Mouse (Mus musculus): ENCODE data around the gene Popdc2. TPM values are rescaled to one million over a fixed set of nuclear protein-coding genes. Genes with fewer than 3 reads are reported as not detected.
A peak's percentile ranks its signal among the peaks of the same experiment; 100 is the strongest.

The Popdc2 gene
- polyA plus RNA-seq, 1 experiment from 2014 or later, result 0.51 TPM

DNA sequence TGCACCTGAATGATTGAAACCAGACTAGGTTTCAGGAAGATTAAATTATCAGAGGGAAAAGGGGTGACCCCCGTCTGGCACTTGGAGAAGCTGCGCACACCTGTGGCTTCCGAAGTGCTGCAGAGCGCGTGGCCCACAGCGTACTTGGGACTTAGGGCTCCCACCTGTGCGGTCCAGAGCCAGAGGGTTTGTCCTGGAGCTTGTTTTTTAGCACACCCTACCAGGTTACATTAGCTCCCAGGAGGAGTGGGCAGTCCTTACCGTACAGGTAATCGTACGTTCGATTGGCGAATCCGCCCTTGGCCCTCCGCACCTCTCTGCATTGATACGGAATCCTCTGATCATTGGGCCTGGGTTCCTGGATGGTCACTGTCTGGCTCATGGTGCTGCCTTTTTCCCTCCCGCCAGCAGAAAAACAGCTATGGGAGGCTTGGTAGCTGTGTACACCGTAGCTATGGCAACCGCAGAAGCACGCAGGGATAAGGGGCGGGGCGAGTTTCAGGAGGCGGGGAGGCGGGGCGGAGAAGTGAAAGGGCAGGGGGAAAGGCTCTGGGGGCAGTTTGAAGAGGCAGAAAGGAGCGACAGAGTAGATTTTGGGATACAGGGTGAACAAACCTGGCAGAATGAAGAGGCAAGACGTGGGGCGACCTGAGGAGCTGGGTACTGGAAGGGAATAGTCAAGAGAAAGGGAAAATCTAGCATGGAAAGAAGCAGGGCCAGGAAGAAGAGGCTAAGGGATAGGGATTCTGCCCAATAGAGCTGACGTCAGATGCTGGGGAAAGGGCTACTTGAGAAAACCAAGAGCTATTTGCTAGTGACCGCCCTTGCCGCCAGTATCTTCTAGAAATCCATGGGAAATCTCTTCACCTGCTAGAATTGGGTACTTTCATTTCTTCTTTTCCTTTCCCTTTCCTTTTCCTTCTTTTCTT lies 20.3 kb upstream of the Popdc2 start, which contains the start of gene Maats1:
TSS of gene Maats1 (minus strand) at position 748 of the 929 bp plus-strand sequence.
- 7% methylated on average over 30 of the region's 30 CpGs for WGBS
- H3K36me3 ChIP-seq (ENCODE audit: control insufficient read depth, insufficient read depth), result no peaks in the 10 kb centered on the region
- peak within 1 kb of the TSS; percentile 43 for H3K4me3 ChIP-seq (replicated peaks; ENCODE audit: low read length)
- H3K27ac ChIP-seq (ENCODE audit: low read length), result no peak within 1 kb of the TSS
- H3K4me1 ChIP-seq (replicated peaks; ENCODE audit: control insufficient read depth, insufficient read depth, low read length), result peaks cover 10% of the 10 kb centered on the region
- peak within 1 kb of the TSS; percentile 41 for H3K9ac ChIP-seq (replicated peaks; ENCODE audit: low read depth, low read length)
- H3K9me3 ChIP-seq (ENCODE audit: control insufficient read depth, low read length), result no peaks in the 10 kb centered on the region
- H3K27me3 ChIP-seq (replicated peaks; ENCODE audit: control insufficient read depth, insufficient read depth, low read length), result no peaks in the 10 kb centered on the region
- peak; percentile 93 for ATAC-seq
- H3K4me2 ChIP-seq (ENCODE audit: low read length), result peak within 1 kb of the TSS; percentile 61

DNA sequence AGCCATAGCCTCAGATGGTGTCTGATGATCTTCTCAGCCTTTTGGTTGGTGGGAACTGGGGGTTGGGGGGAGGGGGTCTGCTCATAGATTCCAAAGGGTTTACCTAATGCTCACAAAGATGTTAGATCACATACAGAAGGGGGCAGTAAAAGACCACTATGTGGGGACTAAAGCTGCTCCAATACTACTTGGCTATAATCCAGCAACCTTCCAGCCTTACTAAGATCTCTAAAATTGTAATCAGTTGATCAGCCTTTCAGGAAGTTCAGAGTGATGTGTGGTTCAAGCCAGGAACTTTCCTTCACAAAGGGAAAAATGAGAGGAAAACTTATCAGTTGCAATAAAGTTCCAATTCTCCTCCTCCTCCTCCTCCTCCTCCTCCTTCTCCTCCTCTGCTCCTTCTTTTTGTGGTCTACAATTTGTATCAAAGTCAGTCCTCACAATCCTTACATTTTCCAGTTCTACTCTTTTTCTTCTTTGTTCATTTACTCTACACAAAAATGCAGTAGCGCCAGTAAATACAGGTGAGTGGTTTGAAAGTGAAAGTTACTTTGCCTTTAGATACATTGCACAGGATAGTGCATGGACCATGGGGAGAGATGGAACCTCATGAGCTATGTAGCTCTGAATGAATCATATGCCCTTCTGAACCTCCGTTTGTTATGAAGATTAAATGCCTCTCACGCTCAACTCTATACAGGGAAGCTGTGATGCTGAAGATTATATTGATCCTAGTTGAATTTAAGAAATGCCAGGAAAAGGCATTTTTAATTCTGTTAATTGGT lies 16.9 kb upstream of the Popdc2 start:
- H3K9ac ChIP-seq (replicated peaks; ENCODE audit: low read depth, low read length), result no peak overlapping the region
- H3K27me3 ChIP-seq (replicated peaks; ENCODE audit: control insufficient read depth, insufficient read depth, low read length), result no peaks in the 10 kb centered on the region
- H3K27ac ChIP-seq (ENCODE audit: low read length), result no peak overlapping the region
- WGBS, result 80% methylated on average over 3 of the region's 3 CpGs
- ATAC-seq, result no peak
- peaks cover 18% of the 10 kb centered on the region for H3K4me1 ChIP-seq (replicated peaks; ENCODE audit: control insufficient read depth, insufficient read depth, low read length)
- H3K36me3 ChIP-seq (ENCODE audit: control insufficient read depth, insufficient read depth), result peaks cover 4% of the 10 kb centered on the region
- no peak overlapping the region for H3K4me3 ChIP-seq (replicated peaks; ENCODE audit: low read length)
- H3K9me3 ChIP-seq (ENCODE audit: control insufficient read depth, low read length), result no peaks in the 10 kb centered on the region
- no peak overlapping the region for H3K4me2 ChIP-seq (ENCODE audit: low read length)

DNA sequence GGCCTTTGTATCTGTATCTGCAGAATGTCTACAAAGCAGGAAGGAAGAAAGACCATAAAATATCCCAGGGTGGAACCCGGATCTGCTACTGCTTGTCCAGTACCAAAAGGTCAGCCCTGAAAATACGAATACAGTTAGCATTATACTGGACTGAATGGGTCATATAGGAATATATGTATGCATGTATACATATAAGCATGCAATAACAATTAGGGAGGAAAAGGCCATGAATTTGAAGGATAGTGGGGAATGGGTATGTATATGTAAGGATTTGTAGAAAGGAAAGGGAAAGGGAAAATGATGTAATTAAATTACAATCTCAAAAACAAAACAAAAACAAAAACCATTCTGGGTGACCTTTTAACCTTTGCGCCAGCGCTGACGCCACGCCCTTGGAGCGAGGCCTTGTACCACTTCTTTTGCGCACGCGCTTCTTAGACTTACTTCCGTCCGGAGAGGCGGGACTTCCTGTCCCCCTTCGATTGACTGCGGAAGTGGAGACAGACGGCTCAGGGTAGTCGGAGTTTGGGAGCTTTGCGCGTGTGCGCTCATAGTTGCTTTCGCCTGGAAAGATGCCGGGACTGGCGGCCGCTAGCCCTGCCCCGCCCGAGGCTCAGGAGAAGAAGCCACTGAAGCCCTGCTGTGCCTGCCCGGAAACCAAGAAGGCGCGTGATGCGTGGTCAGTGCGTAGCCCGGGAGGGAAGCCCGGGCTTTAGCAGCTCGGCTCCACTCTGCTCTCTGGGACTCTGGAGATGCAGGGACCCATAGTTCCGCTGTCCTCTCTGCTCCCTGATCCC lies 15.3 kb upstream of the Popdc2 start, which contains the start of the genes Cox17 and Gm21987:
TSS of gene Cox17 (plus strand) at position 463 of the 797 bp plus-strand sequence.
TSS of gene Gm21987 (plus strand) at position 512 of the 797 bp plus-strand sequence.
- Histone ChIP-seq H3K9me3 (ENCODE audit: control insufficient read depth, low read length) (no peaks in the 10 kb centered on the region), H3K4me3 (replicated peaks; ENCODE audit: low read length) (peak within 1 kb of the TSS; percentile 79), H3K36me3 (ENCODE audit: control insufficient read depth, insufficient read depth) (peaks cover 10% of the 10 kb centered on the region), H3K4me2 (ENCODE audit: low read length) (peak within 1 kb of the TSS; percentile 70), H3K27ac (ENCODE audit: low read length) (peak within 1 kb of the TSS; percentile 79), H3K9ac (replicated peaks; ENCODE audit: low read depth, low read length) (peak within 1 kb of the TSS; percentile 79), H3K4me1 (replicated peaks; ENCODE audit: control insufficient read depth, insufficient read depth, low read length) (peaks cover 13% of the 10 kb centered on the region), H3K27me3 (replicated peaks; ENCODE audit: control insufficient read depth, insufficient read depth, low read length) (no peaks in the 10 kb centered on the region)
- ATAC-seq, result peak; percentile 99
- 3% methylated on average over 35 of the region's 35 CpGs for WGBS

DNA sequence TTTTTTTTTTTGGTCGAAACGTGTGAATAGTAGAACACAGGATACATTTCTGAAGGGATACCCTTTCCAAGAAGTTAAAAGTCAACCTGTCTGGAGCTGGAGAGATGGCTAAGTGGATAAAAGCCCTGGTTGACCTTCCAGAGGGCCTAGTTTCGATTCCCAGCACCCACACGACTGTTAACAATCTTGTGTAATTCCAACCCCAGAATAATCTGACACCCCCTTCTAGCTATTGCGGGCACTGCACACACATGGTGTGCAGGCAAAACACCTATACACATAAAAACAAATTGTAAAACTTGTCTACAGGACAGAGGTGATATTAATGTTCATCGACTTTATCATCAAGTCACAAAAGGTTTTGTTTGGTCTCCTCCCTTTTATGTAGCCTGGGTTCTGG lies 14.4 kb upstream of the Popdc2 start:
- Histone ChIP-seq H3K9me3 (ENCODE audit: control insufficient read depth, low read length) (no peaks in the 10 kb centered on the region), H3K4me2 (ENCODE audit: low read length) (peak overlapping the region; percentile 70), H3K27ac (ENCODE audit: low read length) (no peak overlapping the region), H3K27me3 (replicated peaks; ENCODE audit: control insufficient read depth, insufficient read depth, low read length) (no peaks in the 10 kb centered on the region), H3K4me3 (replicated peaks; ENCODE audit: low read length) (peak overlapping the region; percentile 79), H3K9ac (replicated peaks; ENCODE audit: low read depth, low read length) (no peak overlapping the region; the same call in 1 of the 2 replicates), H3K36me3 (ENCODE audit: control insufficient read depth, insufficient read depth) (peaks cover 15% of the 10 kb centered on the region), H3K4me1 (replicated peaks; ENCODE audit: control insufficient read depth, insufficient read depth, low read length) (peaks cover 9% of the 10 kb centered on the region)
- no peak for ATAC-seq
- 64% methylated on average over 6 of the region's 6 CpGs for WGBS

DNA sequence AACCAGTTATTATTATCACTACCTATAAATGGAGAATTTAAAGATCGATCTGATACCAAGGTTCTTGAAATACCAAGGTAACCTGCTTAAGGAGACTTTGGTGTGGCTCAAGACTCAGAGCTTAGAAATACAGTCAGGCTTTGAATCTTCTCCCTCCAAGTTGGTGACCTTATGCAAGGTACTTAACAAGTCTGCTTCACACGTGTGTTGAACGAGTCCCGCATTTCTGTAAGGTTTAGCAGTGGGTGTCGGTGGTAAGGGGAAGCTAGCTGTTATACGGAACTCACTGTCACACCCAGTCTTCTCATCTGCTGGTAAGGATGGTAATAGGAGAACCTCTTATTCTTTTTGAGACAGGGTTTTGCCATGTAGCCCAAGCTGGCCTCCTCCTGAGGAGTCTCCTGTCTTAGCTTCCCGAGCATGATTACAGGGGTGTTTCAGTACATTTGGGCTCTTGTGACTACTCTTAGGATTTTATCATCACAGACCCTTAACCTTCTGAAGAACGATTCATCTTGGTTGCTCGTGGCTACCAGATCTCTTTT lies 13.7 kb upstream of the Popdc2 start:
- Histone ChIP-seq H3K4me1 (replicated peaks; ENCODE audit: control insufficient read depth, insufficient read depth, low read length) (peaks cover 9% of the 10 kb centered on the region), H3K4me3 (replicated peaks; ENCODE audit: low read length) (no peak overlapping the region), H3K36me3 (ENCODE audit: control insufficient read depth, insufficient read depth) (peaks cover 15% of the 10 kb centered on the region), H3K9ac (replicated peaks; ENCODE audit: low read depth, low read length) (no peak overlapping the region), H3K4me2 (ENCODE audit: low read length) (no peak overlapping the region), H3K27ac (ENCODE audit: low read length) (no peak overlapping the region), H3K9me3 (ENCODE audit: control insufficient read depth, low read length) (no peaks in the 10 kb centered on the region), H3K27me3 (replicated peaks; ENCODE audit: control insufficient read depth, insufficient read depth, low read length) (no peaks in the 10 kb centered on the region)
- no peak for ATAC-seq
- 94% methylated on average over 9 of the region's 9 CpGs for WGBS

- no peaks in the 10 kb centered on the region for H3K9me3 ChIP-seq (ENCODE audit: control insufficient read depth, low read length)
- H3K4me1 ChIP-seq (replicated peaks; ENCODE audit: control insufficient read depth, insufficient read depth, low read length), result peaks cover 9% of the 10 kb centered on the region
- no peak overlapping the region for H3K27ac ChIP-seq (ENCODE audit: low read length)
- no peak overlapping the region for H3K4me2 ChIP-seq (ENCODE audit: low read length)
- H3K36me3 ChIP-seq (ENCODE audit: control insufficient read depth, insufficient read depth), result peaks cover 15% of the 10 kb centered on the region
- H3K27me3 ChIP-seq (replicated peaks; ENCODE audit: control insufficient read depth, insufficient read depth, low read length), result no peaks in the 10 kb centered on the region
- H3K4me3 ChIP-seq (replicated peaks; ENCODE audit: low read length), result no peak overlapping the region
- 97% methylated on average over 1 of the region's 2 CpGs for WGBS
- H3K9ac ChIP-seq (replicated peaks; ENCODE audit: low read depth, low read length), result no peak overlapping the region
- ATAC-seq, result no peak
Measured at GRCm38 (mm10) chr16:38349881-38350280, 12.1 kb upstream of the Popdc2 start.

DNA sequence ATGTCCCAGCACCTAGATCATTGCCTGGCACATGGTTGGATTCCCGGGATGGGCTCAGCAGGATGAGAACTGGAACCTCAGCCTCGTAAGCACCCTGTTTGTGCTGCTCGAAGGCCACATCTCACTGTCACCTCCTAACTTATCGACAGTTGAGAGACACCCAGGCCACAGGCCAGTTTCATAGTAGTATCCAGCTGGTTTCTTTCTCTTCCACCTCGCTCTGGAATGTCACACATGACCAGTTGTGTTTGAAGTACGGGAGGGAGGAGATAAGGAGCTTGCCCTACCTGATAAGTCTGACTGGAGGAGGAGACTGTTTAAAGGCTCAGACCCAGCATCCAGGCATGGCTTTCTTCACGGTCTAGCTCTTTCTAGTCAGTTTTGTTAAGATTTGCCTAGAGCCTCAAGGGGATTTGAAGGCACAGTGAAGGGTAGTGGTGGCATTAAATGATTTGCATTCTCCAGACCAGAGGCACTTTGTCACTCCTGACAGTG lies 11.6 kb upstream of the Popdc2 start:
- WGBS, result 96% methylated on average over 7 of the region's 7 CpGs
- no peak for ATAC-seq
- peaks cover 15% of the 10 kb centered on the region for H3K36me3 ChIP-seq (ENCODE audit: control insufficient read depth, insufficient read depth)
- no peak overlapping the region for H3K9ac ChIP-seq (replicated peaks; ENCODE audit: low read depth, low read length)
- no peaks in the 10 kb centered on the region for H3K27me3 ChIP-seq (replicated peaks; ENCODE audit: control insufficient read depth, insufficient read depth, low read length)
- no peak overlapping the region for H3K27ac ChIP-seq (ENCODE audit: low read length)
- H3K4me2 ChIP-seq (ENCODE audit: low read length), result no peak overlapping the region
- H3K4me1 ChIP-seq (replicated peaks; ENCODE audit: control insufficient read depth, insufficient read depth, low read length), result peaks cover 9% of the 10 kb centered on the region
- H3K9me3 ChIP-seq (ENCODE audit: control insufficient read depth, low read length), result no peaks in the 10 kb centered on the region
- no peak overlapping the region for H3K4me3 ChIP-seq (replicated peaks; ENCODE audit: low read length)

DNA sequence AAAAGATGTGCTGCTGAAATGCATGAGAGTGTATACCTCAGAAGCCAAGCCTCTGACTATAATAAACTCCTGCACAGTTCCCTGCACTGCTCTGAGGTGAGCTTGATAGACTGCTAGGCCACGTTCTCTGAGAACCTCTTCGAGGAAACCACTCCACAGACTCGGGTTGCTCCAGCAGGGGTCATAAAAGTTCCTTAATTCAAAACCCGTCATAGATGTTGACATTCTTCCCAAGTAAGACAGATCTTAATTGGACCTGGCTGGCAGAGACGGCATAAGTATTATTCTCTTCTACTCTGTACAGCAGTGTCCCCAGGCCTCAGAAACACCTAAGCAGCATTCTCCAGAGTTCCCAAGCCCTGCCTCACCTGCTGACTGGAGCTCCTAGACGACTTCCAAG lies 11.1 kb upstream of the Popdc2 start:
- ATAC-seq, result no peak
- Histone ChIP-seq H3K9me3 (ENCODE audit: control insufficient read depth, low read length) (no peaks in the 10 kb centered on the region), H3K4me1 (replicated peaks; ENCODE audit: control insufficient read depth, insufficient read depth, low read length) (peaks cover 9% of the 10 kb centered on the region), H3K27ac (ENCODE audit: low read length) (no peak overlapping the region), H3K9ac (replicated peaks; ENCODE audit: low read depth, low read length) (no peak overlapping the region), H3K27me3 (replicated peaks; ENCODE audit: control insufficient read depth, insufficient read depth, low read length) (no peaks in the 10 kb centered on the region), H3K4me3 (replicated peaks; ENCODE audit: low read length) (no peak overlapping the region), H3K4me2 (ENCODE audit: low read length) (no peak overlapping the region), H3K36me3 (ENCODE audit: control insufficient read depth, insufficient read depth) (peaks cover 15% of the 10 kb centered on the region)
- WGBS, result 86% methylated on average over 6 of the region's 6 CpGs
